Mouse (Mus musculus): ENCODE measurements around the gene E130114P18Rik.

GRCm38 (mm10) chr4:97751030-97751482, 26.8 kb downstream of the E130114P18Rik start:
- TF ChIP-seq CTCF (IDR thresholded peaks at IDR 0.05; ENCODE audit: control insufficient read depth, insufficient read depth, insufficient read length) (peak; percentile 18), MYOD1 (IDR thresholded peaks at IDR 0.05; ENCODE audit: control insufficient read depth, insufficient read length, low read depth) (no peak)

Measured in C2C12 (cell line).